ENCODE assay signal across 11 mouse cellular contexts in the genomic region with DNA sequence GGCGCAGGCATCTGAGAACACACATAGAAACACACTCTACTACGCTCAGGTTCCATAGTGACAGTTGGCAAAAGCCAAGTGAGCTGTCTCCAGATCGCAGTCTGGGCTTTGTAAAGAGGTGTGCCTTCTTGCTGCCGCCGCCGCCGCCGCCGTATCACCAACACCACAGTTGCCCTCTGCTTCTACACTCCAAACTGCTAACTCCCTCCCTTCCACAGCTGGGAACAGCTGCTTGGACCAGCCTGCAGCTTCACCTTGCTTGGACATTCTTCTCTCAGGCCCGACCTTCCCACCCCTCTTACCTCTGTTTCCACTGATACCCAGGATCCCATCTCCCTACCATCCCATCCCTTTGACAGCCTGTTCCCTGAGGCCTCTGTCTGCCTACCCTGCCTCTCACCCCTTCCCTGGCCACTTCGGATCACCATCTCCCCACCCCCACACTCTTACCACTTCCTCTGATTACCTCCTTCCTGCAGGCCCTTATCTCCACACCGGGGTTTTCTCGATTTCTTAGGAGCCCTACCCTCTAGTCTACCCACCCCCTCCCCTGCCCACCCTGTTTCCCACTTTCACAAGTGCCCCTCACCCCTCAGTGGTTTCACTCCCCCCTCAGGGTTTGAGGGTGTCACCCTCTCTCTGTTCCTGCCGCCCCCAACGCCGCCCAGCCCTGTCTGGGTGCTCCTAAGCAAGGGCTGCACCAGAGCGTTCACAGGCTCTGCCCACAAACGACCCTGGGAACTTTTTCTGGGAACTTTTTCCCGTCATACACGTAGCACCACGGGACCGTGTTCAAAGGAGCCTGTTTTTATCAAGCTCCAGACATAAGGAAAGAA. TPM values are rescaled to one million over a fixed set of nuclear protein-coding genes. Genes with fewer than 3 reads are reported as not detected.
DNase-seq lines count a peak whose midpoint lies in the region; ATAC-seq and TF ChIP-seq lines count a peak whose summit lies in the region.
"Had no signal": no experiment of that assay in that cellular context is flagged by ENCODE, and none has a peak within 500 bp of the region (broad histone marks: within the 10 kb centered on the region; RNA-seq: fewer than 3 reads in every experiment).

No protein-coding gene starts in this region.

- no peak for ATAC-seq in lung, postnatal 0 days
- peak; percentile 35; the same call in 1 of the 2 replicates for ATAC-seq in embryonic facial prominence, embryonic 12.5 days (ENCODE audit: insufficient number of reproducible peaks, insufficient read depth, low FRiP score, low TSS enrichment)
- ATAC-seq in liver, embryonic 11.5 days (replicated peaks; ENCODE audit: low FRiP score): peak; percentile 60

- no peak for TF ChIP-seq EP300 in lung, postnatal 0 days (IDR thresholded peaks at IDR 0.05)

- H3K4me3 ChIP-seq in lung, postnatal 0 days (ENCODE audit: low read depth, low read length): no peak overlapping the region
- no peak overlapping the region for H3K4me3 ChIP-seq in embryonic facial prominence, embryonic 12.5 days
- peak overlapping the region; percentile 12; the same call in 1 of the 2 replicates for H3K4me3 ChIP-seq in liver, embryonic 11.5 days (ENCODE audit: low read depth, low read length)
- H3K4me3 ChIP-seq: midbrain, embryonic 12.5 days had no signal

- WGBS in lung, postnatal 0 days: 36% methylated on average over 22 of the region's 22 CpGs
- 47% methylated on average over 22 of the region's 22 CpGs for WGBS in embryonic facial prominence, embryonic 12.5 days
- whole genome bisulfite sequencing in liver, embryonic 11.5 days: 23% methylated on average over 22 of the region's 22 CpGs

- no peaks in the 10 kb centered on the region for H3K27me3 ChIP-seq in lung, postnatal 0 days (replicated peaks; ENCODE audit: insufficient read depth, low read length)
- no peaks in the 10 kb centered on the region for H3K27me3 ChIP-seq in embryonic facial prominence, embryonic 12.5 days
- H3K27me3 ChIP-seq in liver, embryonic 11.5 days (replicated peaks; ENCODE audit: control insufficient read depth, insufficient read depth, low read length): no peaks in the 10 kb centered on the region
- H3K27me3 ChIP-seq: midbrain, embryonic 12.5 days had no signal

- 0 out of 2 replicates have a peak overlapping the region, but pooled peaks have one; percentile 8 for H3K4me2 ChIP-seq in lung, postnatal 0 days (replicated peaks; ENCODE audit: low read depth, low read length)
- peak overlapping the region; percentile 21; the same call in 1 of the 2 replicates for H3K4me2 ChIP-seq in embryonic facial prominence, embryonic 12.5 days (replicated peaks)
- peak overlapping the region; percentile 55 for H3K4me2 ChIP-seq in liver, embryonic 11.5 days
- H3K4me2 ChIP-seq: midbrain, embryonic 12.5 days had no signal

- no peaks in the 10 kb centered on the region for H3K9me3 ChIP-seq in lung, postnatal 0 days (ENCODE audit: low read length)
- H3K9me3 ChIP-seq in embryonic facial prominence, embryonic 12.5 days: no peaks in the 10 kb centered on the region
- H3K9me3 ChIP-seq in liver, embryonic 11.5 days (ENCODE audit: control insufficient read depth, low read length): no peaks in the 10 kb centered on the region
- H3K9me3 ChIP-seq: midbrain, embryonic 12.5 days had no signal

- H3K27ac ChIP-seq in lung, postnatal 0 days (ENCODE audit: low read length): no peak overlapping the region
- H3K27ac ChIP-seq in embryonic facial prominence, embryonic 12.5 days: peak overlapping the region; percentile 83
- peak overlapping the region; percentile 13; the same call in 1 of the 2 replicates for H3K27ac ChIP-seq in liver, embryonic 11.5 days (ENCODE audit: low read depth, low read length)
- H3K27ac ChIP-seq: kidney, postnatal 0 days; midbrain, embryonic 12.5 days had no signal

- no peak for DNase-seq in lung, postnatal 0 days (ENCODE audit: low spot score)
- DNase-seq in lung, postnatal 36 days: no peak
- DNase-seq in liver, embryonic 11.5 days (ENCODE audit: low spot score): no peak
- DNase-seq in thymus, postnatal 14 days: peak; percentile 62
- no peak for DNase-seq in right cerebral cortex, postnatal 4 days
- no peak for DNase-seq in layer of hippocampus, adult 8-10 months (ENCODE audit: low spot score in 2 of 2)
- DNase-seq: cerebellum, adult 11 months had no signal

- H3K36me3 ChIP-seq in lung, postnatal 0 days (ENCODE audit: insufficient read depth, low read length): no peaks in the 10 kb centered on the region
- peaks cover 5% of the 10 kb centered on the region for H3K36me3 ChIP-seq in embryonic facial prominence, embryonic 12.5 days
- no peaks in the 10 kb centered on the region for H3K36me3 ChIP-seq in liver, embryonic 11.5 days (ENCODE audit: control insufficient read depth, insufficient read depth, low read length)
- H3K36me3 ChIP-seq: midbrain, embryonic 12.5 days had no signal

- H3K9ac ChIP-seq in lung, postnatal 0 days (replicated peaks; ENCODE audit: low read depth): no peak overlapping the region
- H3K9ac ChIP-seq in embryonic facial prominence, embryonic 12.5 days: no peak overlapping the region
- H3K9ac ChIP-seq in liver, embryonic 11.5 days (ENCODE audit: low read depth, low read length): no peak overlapping the region
- H3K9ac ChIP-seq: midbrain, embryonic 12.5 days had no signal

- TF ChIP-seq CTCF in lung, postnatal 0 days (IDR thresholded peaks at IDR 0.05): no peak

- H3K4me1 ChIP-seq in lung, postnatal 0 days (ENCODE audit: insufficient read depth, low read depth, low read length): peaks cover 8% of the 10 kb centered on the region; the same call in 1 of the 2 replicates
- peaks cover 52% of the 10 kb centered on the region for H3K4me1 ChIP-seq in embryonic facial prominence, embryonic 12.5 days
- H3K4me1 ChIP-seq in liver, embryonic 11.5 days (replicated peaks; ENCODE audit: control insufficient read depth, insufficient read depth, low read length): peaks cover 19% of the 10 kb centered on the region

RNA-seq across cellular contexts. Expression of a gene that starts 22.3 kb away (rescaled TPM):
- polyA plus RNA-seq in lung, postnatal 0 days (2015; fragmentation: Nextera tagmentation; extraction: Ambion mirVana): not detected in 2 replicates
- not detected in 2 replicates for polyA plus RNA-seq in embryonic facial prominence, embryonic 12.5 days (2016; fragmentation: Nextera tagmentation; extraction: Ambion mirVana)
- not detected in 2 replicates for polyA plus RNA-seq in liver, embryonic 11.5 days (2014; fragmentation: Nextera tagmentation; extraction: Ambion mirVana)
- total RNA-seq in layer of hippocampus, adult 8-10 months (2022): not detected
- total RNA-seq: gastrocnemius, adult 18-20 months had no signal
- polyA plus RNA-seq: kidney, postnatal 0 days had no signal

RNA-seq across cellular contexts. Expression of a gene that starts 52.1 kb away (rescaled TPM):
- 5.5 and 5.7 TPM in 2 replicates for polyA plus RNA-seq in lung, postnatal 0 days (2015; fragmentation: Nextera tagmentation; extraction: Ambion mirVana)
- polyA plus RNA-seq in embryonic facial prominence, embryonic 12.5 days (2016; fragmentation: Nextera tagmentation; extraction: Ambion mirVana): 18.8 and 19.3 TPM in 2 replicates
- polyA plus RNA-seq in liver, embryonic 11.5 days (2014; fragmentation: Nextera tagmentation; extraction: Ambion mirVana): 10.8 and 12.7 TPM in 2 replicates
- 10 to 100 TPM; 24.0 to 27.8 (median 26.7) TPM for total RNA-seq in layer of hippocampus, adult 8-10 months (2022)

RNA-seq across cellular contexts. Expression of a gene that starts 53.2 kb away (rescaled TPM):
- 54.0 and 56.7 TPM in 2 replicates for polyA plus RNA-seq in lung, postnatal 0 days (2015; fragmentation: Nextera tagmentation; extraction: Ambion mirVana)
- 157 and 169 TPM in 2 replicates for polyA plus RNA-seq in embryonic facial prominence, embryonic 12.5 days (2016; fragmentation: Nextera tagmentation; extraction: Ambion mirVana)
- 57.9 and 67.4 TPM in 2 replicates for polyA plus RNA-seq in liver, embryonic 11.5 days (2014; fragmentation: Nextera tagmentation; extraction: Ambion mirVana)
- total RNA-seq in layer of hippocampus, adult 8-10 months (2022): 100 to 1,000 TPM; 337 to 371 (median 354) TPM
